Mouse (Mus musculus): ENCODE results near the gene Itpkc.

GRCm38 (mm10) chr7:27227276-27227675, 1.2 kb downstream of the Itpkc start:
- no peak for TF ChIP-seq CTCF (conservative IDR thresholded peaks at IDR 0.05; ENCODE audit: low read length)
- no peak for TF ChIP-seq NANOG (IDR thresholded peaks at IDR 0.05; ENCODE audit: borderline replicate concordance, low read length)

All from E14TG2a.4 (cell line).